Mouse (Mus musculus) lung, postnatal 0 days (tissue): ENCODE data around the gene Gm6526.
"Not testable (repeated sequence)": the region's sequence is repeated elsewhere in the genome, so short reads cannot be mapped to it uniquely, and the experiment has no call there.

Experiments used
- CTCF ChIP-seq: IDR thresholded peaks from 2 replicates; pipeline ENCODE4 v1.5.1; 2016; ENCODE audit warnings: antibody characterized with exemption, mild to moderate bottlenecking
- EP300 ChIP-seq: IDR thresholded peaks from 2 replicates; pipeline ENCODE4 v1.6.1; 2016; ENCODE audit warnings: antibody characterized with exemption, mild to moderate bottlenecking, control low read depth

DNA sequence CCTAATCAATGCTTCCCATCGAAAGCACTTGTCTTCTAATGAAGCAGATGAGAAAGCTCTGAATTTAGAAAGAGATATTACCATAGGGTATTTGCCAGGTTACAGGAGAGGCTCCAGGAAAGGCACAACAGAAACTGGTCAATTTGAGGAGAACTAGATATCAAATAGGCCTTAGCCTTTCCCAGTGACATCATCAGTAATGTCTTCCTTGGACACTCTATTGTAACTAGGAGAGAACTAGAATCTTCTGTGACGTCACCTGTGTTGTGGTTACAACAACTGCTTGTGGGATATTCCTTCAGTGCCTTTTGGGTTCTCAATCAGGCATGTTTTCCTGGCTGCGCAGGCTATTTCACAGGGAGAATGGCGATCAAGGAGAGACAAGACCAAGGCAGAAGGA lies at the start of gene Gm6526:
- not testable (repeated sequence) for TF ChIP-seq CTCF, EP300
